Mouse (Mus musculus): ENCODE results near the gene Slc36a3.

DNA sequence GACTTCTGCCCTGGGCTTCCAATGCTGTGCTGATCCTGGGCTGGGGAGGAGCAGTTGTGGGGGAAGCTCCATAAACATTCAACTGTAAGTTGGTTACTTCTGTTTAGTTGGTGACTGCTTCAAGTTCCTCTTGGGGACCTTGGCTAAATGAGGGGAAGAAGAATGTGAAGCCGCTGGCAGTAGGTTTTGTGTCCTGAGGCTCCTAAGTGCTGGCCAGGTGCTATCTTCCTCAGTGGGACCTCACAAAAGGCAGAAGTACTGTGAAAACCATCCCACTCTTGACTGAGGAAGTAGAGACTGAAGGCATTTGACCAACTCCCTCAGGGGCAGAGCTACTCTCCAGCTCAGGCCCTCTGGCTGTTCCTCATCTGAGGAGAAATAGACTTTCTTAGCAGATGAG is 44.9 kb downstream of the Slc36a3 start:
- TF ChIP-seq CTCF (IDR thresholded peaks at IDR 0.05) = no peak
- no peak for TF ChIP-seq EP300 (IDR thresholded peaks at IDR 0.05; ENCODE audit: insufficient read depth, low read depth, low read length)
